ENCODE assay signal across 17 mouse cellular contexts in the genomic region with DNA sequence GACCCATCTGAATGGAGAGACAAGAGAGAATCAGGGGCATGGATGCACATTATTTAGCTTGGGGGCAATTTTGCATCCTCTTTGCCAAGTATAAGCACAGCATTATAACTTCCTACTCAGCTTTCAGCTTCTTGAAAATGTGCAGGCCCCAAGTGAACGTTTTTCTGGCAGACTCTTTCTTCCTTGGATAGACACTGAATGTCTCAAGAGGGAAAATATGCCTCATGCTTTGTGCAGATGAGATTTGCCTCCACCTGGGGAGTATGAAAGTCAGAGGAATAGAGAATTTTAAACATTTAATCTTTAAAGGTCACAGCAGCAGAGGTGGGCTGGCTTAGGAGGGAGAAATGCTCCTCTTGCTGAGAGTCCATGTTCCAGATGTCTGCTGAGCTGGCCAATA. TPM values are rescaled to one million over a fixed set of nuclear protein-coding genes. Genes with fewer than 3 reads are reported as not detected.
"Had no signal": no experiment of that assay in that cellular context is flagged by ENCODE, and none has a peak within 500 bp of the region (broad histone marks: within the 10 kb centered on the region; RNA-seq: fewer than 3 reads in every experiment).

No protein-coding gene starts in this region.

- H3K36me3 ChIP-seq: kidney, embryonic 15.5 days; liver, embryonic 12.5 days; midbrain, embryonic 15.5 days; neural tube, embryonic 12.5 days had no signal

- H3K27me3 ChIP-seq: kidney, embryonic 15.5 days; liver, embryonic 12.5 days; megakaryocyte, embryonic 14.5 days; midbrain, embryonic 15.5 days; neural tube, embryonic 12.5 days had no signal

- DNase-seq: kidney, adult 2 months; kidney, postnatal 14 days; layer of hippocampus, adult 9-11 months; layer of hippocampus, postnatal 36 days; left cerebral cortex, postnatal 4 days; lung, embryonic 14.5 days; lung, postnatal 10 days; right cerebral cortex, adult 18-20 months; right cerebral cortex, postnatal 25 days; thymus, postnatal 36 days had no signal

- H3K4me3 ChIP-seq: kidney, embryonic 15.5 days; liver, embryonic 12.5 days; megakaryocyte, embryonic 14.5 days; midbrain, embryonic 15.5 days; neural tube, embryonic 12.5 days had no signal

- H3K9ac ChIP-seq: kidney, embryonic 15.5 days; liver, embryonic 12.5 days; lung, embryonic 14.5 days; midbrain, embryonic 15.5 days; neural tube, embryonic 12.5 days had no signal

- H3K4me1 ChIP-seq: kidney, embryonic 15.5 days; liver, embryonic 12.5 days; megakaryocyte, embryonic 14.5 days; midbrain, embryonic 15.5 days; neural tube, embryonic 12.5 days had no signal

- ATAC-seq: liver, embryonic 12.5 days; midbrain, embryonic 15.5 days had no signal

- H3K9me3 ChIP-seq: kidney, embryonic 15.5 days; liver, embryonic 12.5 days; midbrain, embryonic 15.5 days; neural tube, embryonic 12.5 days had no signal

- H3K4me2 ChIP-seq: kidney, embryonic 15.5 days; liver, embryonic 12.5 days; lung, embryonic 14.5 days; midbrain, embryonic 11.5 days; midbrain, embryonic 15.5 days; neural tube, embryonic 12.5 days had no signal

- H3K27ac ChIP-seq: kidney, embryonic 15.5 days; liver, embryonic 12.5 days; macrophage; midbrain, embryonic 15.5 days; neural tube, embryonic 12.5 days had no signal

RNA-seq across cellular contexts. Expression of a gene that starts 11.6 kb away (rescaled TPM):
- polyA plus RNA-seq: macrophage had no signal
